Comparison of ENCODE assay signal across 7 mouse cellular contexts in genomic region chr11:121041212-121041611, GRCm38 (mm10). TPM values are rescaled to one million over a fixed set of nuclear protein-coding genes. Genes with fewer than 3 reads are reported as not detected.
DNase-seq lines count a peak whose midpoint lies in the region; ATAC-seq lines count a peak whose summit lies in the region.

No protein-coding gene starts in this region.

- intact Hi-C loops in heart, postnatal 25 days (cut with DNase I): loop anchor here (1.0 to 5.0 kb wide), 2 partner anchors 136 to 319 kb away; partner anchors contain the start of gene Rac3

- 0 out of 2 replicates have a peak, but pooled peaks have one; percentile 41 for ATAC-seq in forebrain, embryonic 12.5 days (ENCODE audit: low FRiP score)
- ATAC-seq in megakaryocyte progenitor cell, adult 5-6 weeks (replicated peaks; ENCODE audit: poor library complexity): peak; percentile 90

- H3K9me3 ChIP-seq in forebrain, embryonic 12.5 days: no peaks in the 10 kb centered on the region

- no peaks in the 10 kb centered on the region for H3K4me1 ChIP-seq in forebrain, embryonic 12.5 days

- 3% methylated on average over 4 of the region's 4 CpGs for WGBS in forebrain, embryonic 12.5 days

- peaks cover 6% of the 10 kb centered on the region for H3K27me3 ChIP-seq in forebrain, embryonic 12.5 days

- H3K36me3 ChIP-seq in forebrain, embryonic 12.5 days (replicated peaks): no peaks in the 10 kb centered on the region

- no peak overlapping the region for H3K27ac ChIP-seq in forebrain, embryonic 12.5 days

- H3K4me2 ChIP-seq in forebrain, embryonic 12.5 days: no peak overlapping the region

- no peak overlapping the region for H3K9ac ChIP-seq in forebrain, embryonic 12.5 days

- peak; percentile 97 for DNase-seq in NIH3T3 (ENCODE audit: low read depth)
- peak; percentile 58 for DNase-seq in c-Kit-negative CD71-positive TER-119-positive erythroid progenitor cells, embryonic 14.5 days (ENCODE audit: low read depth, low spot score)
- DNase-seq in heart, postnatal 25 days (ENCODE audit: low spot score): peak; percentile 46
- DNase-seq in layer of hippocampus, postnatal 36 days: peak; percentile 73 to 74
- DNase-seq in spleen, postnatal 10 days (ENCODE audit: low spot score in 2 of 2): peak; percentile 62 to 83

- H3K4me3 ChIP-seq in forebrain, embryonic 12.5 days (replicated peaks): no peak overlapping the region

RNA-seq across cellular contexts. Expression of gene Cd7, which starts 2.0 kb away (rescaled TPM):
- polyA plus RNA-seq in forebrain, embryonic 12.5 days (2016; fragmentation: Nextera tagmentation; extraction: Ambion mirVana): not detected in 2 replicates
- total RNA-seq in heart, postnatal 25 days (2021): under 1 TPM; 0.28 to 0.57 TPM
- total RNA-seq in layer of hippocampus, postnatal 36 days (2021): not detected
- 0.44 and 0.59 TPM in 2 replicates for total RNA-seq in megakaryocyte progenitor cell, adult 5-6 weeks (2015)
- total RNA-seq in megakaryocyte progenitor cell, adult 5-6 weeks (2017): 0.29 TPM in 1 of 2 replicates, not detected in the other

RNA-seq across cellular contexts. Expression of gene Sectm1b, which starts 22.2 kb away (rescaled TPM):
- polyA plus RNA-seq in forebrain, embryonic 12.5 days (2016; fragmentation: Nextera tagmentation; extraction: Ambion mirVana): not detected in 2 replicates
- not detected for total RNA-seq in heart, postnatal 25 days (2021)
- not detected for total RNA-seq in layer of hippocampus, postnatal 36 days (2021)
- not detected in 2 replicates for total RNA-seq in megakaryocyte progenitor cell, adult 5-6 weeks (2015)
- not detected in 2 replicates for total RNA-seq in megakaryocyte progenitor cell, adult 5-6 weeks (2017)

RNA-seq across cellular contexts. Expression of gene Sectm1a, which starts 39.8 kb away (rescaled TPM):
- polyA plus RNA-seq in forebrain, embryonic 12.5 days (2016; fragmentation: Nextera tagmentation; extraction: Ambion mirVana): not detected in 2 replicates
- not detected for total RNA-seq in heart, postnatal 25 days (2021)
- not detected for total RNA-seq in layer of hippocampus, postnatal 36 days (2021)
- total RNA-seq in megakaryocyte progenitor cell, adult 5-6 weeks (2015): not detected in 2 replicates
- total RNA-seq in megakaryocyte progenitor cell, adult 5-6 weeks (2017): not detected in 2 replicates

RNA-seq across cellular contexts. Expression of gene Csnk1d, which starts 50.1 kb away (rescaled TPM):
- 150 and 165 TPM in 2 replicates for polyA plus RNA-seq in forebrain, embryonic 12.5 days (2016; fragmentation: Nextera tagmentation; extraction: Ambion mirVana)
- total RNA-seq in heart, postnatal 25 days (2021): 10 to 100 TPM; 50.7 to 56.5 TPM
- 100 to 1,000 TPM; 129 to 137 TPM for total RNA-seq in layer of hippocampus, postnatal 36 days (2021)
- 51.3 and 64.2 TPM in 2 replicates for total RNA-seq in megakaryocyte progenitor cell, adult 5-6 weeks (2015)
- total RNA-seq in megakaryocyte progenitor cell, adult 5-6 weeks (2017): 69.8 and 74.2 TPM in 2 replicates

Comparison
In these comparisons a context has a peak if more than half of its experiments do, and no peak if none do; other contexts are left out.
1. DNase-seq: peak in every context shown above with its lines; median percentile 97 in NIH3T3; 74 in layer of hippocampus, postnatal 36 days; 72 in spleen, postnatal 10 days; 58 in c-Kit-negative CD71-positive TER-119-positive erythroid progenitor cells, embryonic 14.5 days; 46 in heart, postnatal 25 days.